Mouse (Mus musculus): Measurements from ENCODE around the gene Lrba. TPM values are rescaled to one million over a fixed set of nuclear protein-coding genes. Genes with fewer than 3 reads are reported as not detected.

Lrba gene
- total RNA-seq, 2 experiments from 2014 or later: 22.2 to 26.6 TPM

DNA sequence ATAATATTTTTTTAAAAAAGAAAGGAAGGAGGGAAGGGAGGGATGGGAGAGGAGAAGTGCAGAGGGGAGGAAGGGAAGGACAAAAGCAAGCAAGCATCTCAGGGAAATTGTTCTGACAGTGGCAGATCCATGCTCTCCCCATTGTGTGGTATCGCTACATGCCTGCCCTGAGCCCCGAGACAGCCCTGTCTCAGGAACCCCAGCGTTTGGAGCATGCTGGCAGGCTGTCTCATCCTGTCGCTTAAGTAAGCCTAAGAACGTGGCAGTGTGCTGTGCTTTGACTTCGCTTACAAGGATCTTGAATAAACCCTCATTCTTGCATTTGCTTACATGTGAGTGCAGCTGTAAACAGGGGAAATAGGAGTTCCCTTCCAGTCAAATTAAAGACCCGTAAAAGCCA lies 526.2 kb downstream of the Lrba start:
- DNase-seq (ENCODE audit: low spot score in 2 of 2): no peak

GRCm38 (mm10) chr3:86754178-86754577 lies 529.7 kb downstream of the Lrba start:
- no peak for DNase-seq (ENCODE audit: low spot score in 2 of 2)

DNA sequence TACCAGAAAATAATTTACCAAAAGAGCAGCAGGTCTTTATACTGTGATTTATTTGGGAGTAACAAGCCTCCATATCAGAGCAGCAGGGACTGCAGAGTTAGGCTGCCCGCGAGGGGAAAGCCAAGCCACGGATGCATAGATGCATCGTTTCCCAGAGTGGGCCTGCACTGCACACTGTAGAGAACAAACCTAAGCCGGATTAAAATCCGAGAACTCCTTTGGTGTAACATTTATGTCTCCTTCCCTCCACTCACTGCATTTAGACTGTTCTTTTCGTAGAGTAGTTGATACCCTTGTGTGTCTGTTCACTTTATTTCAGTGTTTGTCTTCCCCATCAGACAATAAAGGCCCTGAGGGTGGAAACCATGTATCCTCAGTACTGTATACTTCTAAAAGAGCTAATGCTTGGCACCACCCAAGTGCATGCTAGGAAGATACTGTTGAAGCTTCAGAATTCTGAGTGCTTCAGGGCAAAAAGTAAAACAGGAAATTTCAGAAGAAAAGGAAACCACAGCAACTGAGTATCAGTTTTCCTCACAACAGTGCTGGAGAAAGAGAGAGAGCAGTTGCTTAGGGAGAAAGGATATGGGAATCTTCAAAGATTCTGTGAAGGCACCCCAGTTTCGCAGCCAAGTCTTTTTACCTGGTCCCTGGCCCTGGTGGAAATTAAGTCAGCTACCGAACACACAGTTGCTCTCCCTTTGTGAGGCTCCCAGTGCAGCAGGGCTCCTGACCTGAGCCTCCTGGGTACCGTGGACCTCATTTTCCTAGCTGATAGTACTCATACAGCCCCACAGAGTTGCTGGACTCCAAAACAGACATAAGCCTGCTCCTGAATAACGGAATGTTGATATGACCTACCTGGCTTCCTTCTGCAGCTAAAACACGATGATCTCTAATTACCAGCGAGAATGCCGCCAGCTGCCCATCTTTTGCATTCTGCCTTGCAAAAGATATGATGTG lies 530.4 kb downstream of the Lrba start:
- DNase-seq (ENCODE audit: low spot score in 2 of 2): no peak

- no peak for DNase-seq (ENCODE audit: low spot score in 2 of 2)
These were observed 532.1 kb downstream of the Lrba start for GRCm38 (mm10) chr3:86756548-86756947.

GRCm38 (mm10) chr3:86758727-86759126 lies 534.2 kb downstream of the Lrba start:
- no peak for DNase-seq (ENCODE audit: low spot score in 2 of 2)

DNA sequence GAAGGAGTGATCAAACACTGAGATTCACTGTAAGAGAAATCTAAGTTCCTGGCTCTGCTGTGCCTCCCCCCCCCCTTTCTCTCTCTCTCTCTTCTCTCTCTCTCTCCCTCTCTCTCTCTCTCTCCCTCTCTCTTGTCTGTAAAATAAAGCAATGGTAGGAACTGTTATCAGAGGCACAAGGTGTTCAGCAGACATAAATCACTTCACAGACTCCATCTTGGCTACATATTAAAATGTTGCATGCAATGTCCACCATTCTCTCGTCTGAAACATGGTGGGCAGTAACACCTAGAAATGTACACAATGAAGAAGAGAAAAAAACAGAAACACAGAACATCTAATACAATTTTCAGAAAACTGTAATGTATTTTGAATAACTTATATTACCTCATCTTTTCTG lies 534.9 kb downstream of the Lrba start:
- DNase-seq (ENCODE audit: low spot score in 2 of 2): no peak

- DNase-seq (ENCODE audit: low spot score in 2 of 2): no peak
These were observed 535.4 kb downstream of the Lrba start for GRCm38 (mm10) chr3:86759834-86760233.

GRCm38 (mm10) chr3:86760474-86760873 lies 536.0 kb downstream of the Lrba start:
- no peak for DNase-seq (ENCODE audit: low spot score in 2 of 2)

GRCm38 (mm10) chr3:86761095-86762035 lies 536.9 kb downstream of the Lrba start:
- peak; percentile 72 to 87 for DNase-seq (ENCODE audit: low spot score in 2 of 2)

GRCm38 (mm10) chr3:86762036-86762415 lies 537.5 kb downstream of the Lrba start:
- DNase-seq (ENCODE audit: low spot score in 2 of 2): no peak

- DNase-seq (ENCODE audit: low spot score in 2 of 2): no peak
These were observed 538.0 kb downstream of the Lrba start for GRCm38 (mm10) chr3:86762456-86762855.

GRCm38 (mm10) chr3:86768553-86768952 lies 544.1 kb downstream of the Lrba start:
- DNase-seq (ENCODE audit: low spot score in 2 of 2): no peak

GRCm38 (mm10) chr3:86768969-86769368 lies 544.5 kb downstream of the Lrba start:
- no peak for DNase-seq (ENCODE audit: low spot score in 2 of 2)

GRCm38 (mm10) chr3:86774566-86775443 lies 550.3 kb downstream of the Lrba start:
- no peak for DNase-seq (ENCODE audit: low spot score in 2 of 2)

DNA sequence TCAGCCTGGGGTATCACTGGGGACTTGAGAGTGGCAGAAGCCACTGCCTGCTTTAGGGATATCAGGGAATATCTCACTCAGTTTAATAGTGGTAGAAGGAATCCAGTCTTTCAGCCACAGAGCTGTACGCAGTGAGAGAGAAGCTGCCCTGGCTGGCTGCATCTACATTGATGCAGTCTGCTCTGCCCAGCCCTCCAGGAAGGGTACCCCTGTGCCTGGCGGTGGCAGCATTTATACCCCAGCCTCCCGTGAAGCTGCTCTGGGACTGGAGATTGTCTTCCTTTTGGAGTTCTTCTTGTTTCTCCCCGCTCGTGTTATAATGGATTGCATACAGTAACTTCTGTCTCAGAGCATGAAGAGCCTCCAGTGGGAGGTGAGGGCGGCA lies 551.0 kb downstream of the Lrba start:
- no peak for DNase-seq (ENCODE audit: low spot score in 2 of 2)

DNA sequence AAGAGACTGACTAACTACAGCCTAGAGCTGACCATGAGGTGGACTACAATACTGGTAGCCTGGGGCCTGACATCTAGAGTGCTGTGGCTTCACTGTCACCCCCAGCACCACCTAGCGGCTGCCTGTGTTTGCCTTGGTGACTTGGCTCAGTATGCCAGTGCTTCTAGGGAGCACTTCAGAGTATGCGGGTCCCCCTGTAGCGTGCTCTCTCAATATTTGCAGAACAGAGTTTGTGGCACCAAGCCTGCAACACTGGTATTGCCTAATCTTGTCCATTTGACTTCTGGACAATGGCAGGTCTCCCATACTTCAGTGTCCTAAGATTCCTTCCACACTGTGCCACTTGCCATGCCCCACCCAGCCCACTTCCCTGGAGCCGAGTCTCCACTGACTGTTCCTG lies 555.2 kb downstream of the Lrba start:
- DNase-seq (ENCODE audit: low spot score in 2 of 2): no peak

DNA sequence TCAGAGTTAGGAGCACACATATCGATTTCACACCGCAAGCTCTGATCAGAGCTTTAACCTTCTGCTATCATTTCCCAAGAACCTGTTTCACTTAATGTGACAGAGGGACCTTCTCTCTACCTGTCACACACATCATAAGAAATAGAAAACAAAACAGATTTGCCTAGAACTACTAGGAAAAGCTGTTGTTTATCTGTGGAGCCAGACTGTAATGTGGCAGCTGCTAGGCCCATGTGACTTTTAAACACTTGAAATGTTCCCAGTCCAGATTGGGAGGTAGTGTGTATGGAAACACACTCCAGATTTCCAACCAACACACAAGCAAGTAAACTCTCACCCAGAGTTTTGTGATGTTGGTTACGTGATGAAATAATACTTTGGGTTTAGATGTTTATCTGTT lies 559.6 kb downstream of the Lrba start:
- peak in 1 of 2 experiments; percentile 11 for DNase-seq (ENCODE audit: low spot score in 2 of 2)

DNA sequence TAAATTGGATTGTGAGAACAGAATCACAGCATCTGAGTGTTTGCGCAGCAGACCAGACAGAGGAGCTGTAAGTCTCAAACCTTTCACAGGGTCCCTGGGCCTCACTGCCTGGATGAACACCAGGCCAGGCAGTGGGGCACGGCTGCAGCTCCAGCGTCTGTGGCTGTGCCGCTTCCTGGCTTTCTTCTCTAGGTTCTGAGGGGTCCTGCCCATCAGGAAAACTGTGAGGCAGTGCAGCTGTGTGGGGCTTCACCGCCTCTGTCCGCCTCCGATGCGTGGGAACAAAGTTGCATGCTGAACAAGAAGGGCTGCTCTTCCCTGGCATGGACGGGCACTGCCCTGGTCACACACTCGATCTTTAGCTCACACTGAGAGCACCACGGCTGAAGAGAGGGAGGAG lies 560.5 kb downstream of the Lrba start:
- peak in 1 of 2 experiments; percentile 3 for DNase-seq (ENCODE audit: low spot score in 2 of 2)

DNA sequence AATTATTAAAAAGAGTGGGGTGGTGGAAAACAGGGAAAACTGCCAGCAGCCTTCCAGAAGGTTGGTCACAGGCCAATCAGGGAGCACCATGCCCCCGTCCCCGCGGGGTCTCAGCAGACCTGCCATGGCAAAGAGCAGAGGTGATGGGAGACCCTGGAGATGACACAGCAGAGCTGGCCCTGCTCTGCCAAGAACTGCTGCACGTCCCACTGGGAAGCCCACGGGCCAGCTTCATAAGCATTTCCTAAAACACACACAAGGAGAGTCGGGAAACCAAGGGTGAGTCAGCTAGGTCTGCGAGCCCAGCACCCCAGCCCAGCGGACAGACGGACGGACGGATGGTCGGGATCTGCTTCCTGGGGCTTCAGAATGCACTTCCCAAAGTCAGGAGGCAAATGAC lies 561.8 kb downstream of the Lrba start:
- DNase-seq (ENCODE audit: low spot score in 2 of 2): no peak

DNA sequence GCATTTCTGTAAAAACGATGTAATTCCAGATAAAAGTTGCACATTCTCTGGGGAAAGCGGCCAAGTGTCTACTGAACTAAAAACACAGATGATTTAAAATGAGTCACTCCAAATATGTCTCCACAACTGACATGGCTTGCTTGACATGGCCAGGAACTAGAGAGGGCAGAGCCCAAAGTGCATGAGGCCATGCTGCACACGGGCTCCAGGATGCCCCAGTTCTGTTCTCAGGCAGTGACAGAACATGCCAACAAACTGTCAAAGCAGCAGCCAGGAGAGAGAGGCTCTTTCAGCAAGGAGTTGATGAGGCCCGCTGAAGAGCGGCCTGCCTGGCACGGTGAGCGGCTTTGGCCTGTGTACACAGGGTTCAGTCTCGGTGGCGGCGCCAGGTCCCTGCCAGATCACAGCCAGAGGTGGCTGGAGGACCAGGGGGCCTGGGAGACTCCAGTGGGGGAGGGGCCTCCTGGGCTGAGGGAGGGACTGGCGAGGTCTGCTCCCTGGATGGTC lies 562.4 kb downstream of the Lrba start:
- DNase-seq (ENCODE audit: low spot score in 2 of 2): peak; percentile 61 to 87

Measured in layer of hippocampus, postnatal 14 days (tissue).